8 mouse cellular contexts compared by ENCODE assay signal in genomic region chr9:120932797-120933586, GRCm38 (mm10). TPM values are rescaled to one million over a fixed set of nuclear protein-coding genes. Genes with fewer than 3 reads are reported as not detected.
DNase-seq lines count a peak whose midpoint lies in the region; ATAC-seq lines count a peak whose summit lies in the region.

No protein-coding gene starts in this region.

- H3K4me3 ChIP-seq in intestine, embryonic 15.5 days (replicated peaks), result peak overlapping the region; percentile 91
- peak overlapping the region; percentile 93 for H3K4me3 ChIP-seq in midbrain, embryonic 10.5 days

- 5% methylated on average over 76 of the region's 78 CpGs for WGBS in intestine, embryonic 15.5 days
- 5% methylated on average over 78 of the region's 78 CpGs for WGBS in midbrain, embryonic 10.5 days

- H3K27ac ChIP-seq in intestine, embryonic 15.5 days, result peak overlapping the region; percentile 95
- H3K27ac ChIP-seq in midbrain, embryonic 10.5 days (replicated peaks), result peak overlapping the region; percentile 97

- H3K27me3 ChIP-seq in intestine, embryonic 15.5 days (replicated peaks), result no peaks in the 10 kb centered on the region
- H3K27me3 ChIP-seq in midbrain, embryonic 10.5 days (ENCODE audit: low read depth, poor library complexity, severe bottlenecking), result no peaks in the 10 kb centered on the region

- peak; percentile 91 for ATAC-seq in intestine, embryonic 15.5 days

- peak overlapping the region; percentile 73 for H3K4me2 ChIP-seq in intestine, embryonic 15.5 days (replicated peaks)

- no peaks in the 10 kb centered on the region for H3K36me3 ChIP-seq in intestine, embryonic 15.5 days
- peaks cover 9% of the 10 kb centered on the region for H3K36me3 ChIP-seq in midbrain, embryonic 10.5 days

- no peaks in the 10 kb centered on the region for H3K9me3 ChIP-seq in intestine, embryonic 15.5 days
- no peaks in the 10 kb centered on the region for H3K9me3 ChIP-seq in midbrain, embryonic 10.5 days (replicated peaks)

- intact Hi-C loops in gastrocnemius, postnatal 36 days (cut with DNase I), result no loop called here
- intact Hi-C loops in left cerebral cortex, postnatal 25 days (cut with DNase I), result loop anchor here (1.0 to 5.0 kb wide), 4 partner anchors 61 to 331 kb away; no protein-coding TSS in a partner anchor

- H3K9ac ChIP-seq in intestine, embryonic 15.5 days, result peak overlapping the region; percentile 95

- peak; percentile 93 for DNase-seq in adrenal gland, adult 8-10 months
- peak; percentile 97 for DNase-seq in embryo, embryonic 11.5 days (ENCODE audit: low read depth, low spot score)
- peak; percentile 96 to 98 for DNase-seq in gastrocnemius, postnatal 36 days
- DNase-seq in left cerebral cortex, postnatal 25 days (ENCODE audit: low spot score in 2 of 2), result peak; percentile 94 to 96
- DNase-seq in midbrain, embryonic 10.5 days (ENCODE audit: low spot score), result peak; percentile 97
- DNase-seq in right cerebral cortex, postnatal 36 days (ENCODE audit: low spot score in 2 of 2), result peak; percentile 85 to 90
- DNase-seq in urinary bladder, postnatal 4 days (ENCODE audit: low spot score in 2 of 2), result peak; percentile 98

- peaks cover 21% of the 10 kb centered on the region for H3K4me1 ChIP-seq in intestine, embryonic 15.5 days (replicated peaks)
- H3K4me1 ChIP-seq in midbrain, embryonic 10.5 days, result peaks cover 65% of the 10 kb centered on the region

RNA-seq across cellular contexts. Expression of gene Ctnnb1, which starts 4.0 kb away (rescaled TPM):
- total RNA-seq in adrenal gland, adult 8-10 months (2022), result 100 to 1,000 TPM; 868 to 952 (median 900) TPM
- total RNA-seq in gastrocnemius, postnatal 36 days (2021), result 100 to 1,000 TPM; 193 to 194 TPM
- polyA plus RNA-seq in intestine, embryonic 15.5 days (2015; fragmentation: Nextera tagmentation; extraction: Ambion mirVana), result 474 and 475 TPM in 2 replicates
- total RNA-seq in left cerebral cortex, postnatal 25 days (2021), result 100 to 1,000 TPM; 590 to 599 TPM
- polyA plus RNA-seq in midbrain, embryonic 10.5 days (2016; fragmentation: Nextera tagmentation; extraction: Ambion mirVana), result 633 and 702 TPM in 2 replicates

Comparison
In these comparisons a context has a peak if more than half of its experiments do, and no peak if none do; other contexts are left out.
1. Peak in every context shown above with its lines: DNase-seq, ATAC-seq, H3K4me3 ChIP-seq and H3K27ac ChIP-seq.